Mouse (Mus musculus) liver, embryonic 15.5 days (tissue): ENCODE measurements around the gene Cd209a. TPM values are rescaled to one million over a fixed set of nuclear protein-coding genes. Genes with fewer than 3 reads are reported as not detected.

ENCODE experiments used
- ATAC-seq: fragments of 200-750 bp; cut with Nextera tagmentation; 2 replicates; pipeline ENCODE4 v1.8.0; 2017; ENCODE audit warnings: moderate number of reproducible peaks, mild to moderate bottlenecking, moderate library complexity; ENCODE audit not compliant: insufficient read depth
- H3K27ac ChIP-seq: fragments of 300-500 bp; sonication (generic); replicated peaks from 2 replicates; pipeline ENCODE4 v1.5.1; 2015; ENCODE audit warnings: mild to moderate bottlenecking, inconsistent platforms
- H3K27me3 ChIP-seq: fragments of 300-500 bp; sonication (generic); 2 replicates; pipeline ENCODE4 v1.6.1; 2015; ENCODE audit warnings: mild to moderate bottlenecking, inconsistent platforms
- H3K36me3 ChIP-seq: fragments of 300-500 bp; sonication (generic); replicated peaks from 2 replicates; pipeline ENCODE4 v1.6.1; 2015; ENCODE audit warnings: moderate library complexity, mild to moderate bottlenecking, inconsistent platforms
- H3K4me1 ChIP-seq: fragments of 300-500 bp; sonication (generic); replicated peaks from 2 replicates; pipeline ENCODE4 v1.6.1; 2015; ENCODE audit warnings: inconsistent platforms
- H3K4me2 ChIP-seq: fragments of 300-500 bp; sonication (generic); 2 replicates; pipeline ENCODE4 v1.6.1; 2015; ENCODE audit warnings: moderate library complexity, mild to moderate bottlenecking, inconsistent platforms
- H3K4me3 ChIP-seq: fragments of 300-500 bp; sonication (generic); replicated peaks from 2 replicates; pipeline ENCODE4 v1.5.1; 2015; ENCODE audit warnings: mild to moderate bottlenecking, inconsistent platforms
- H3K9ac ChIP-seq: fragments of 300-500 bp; sonication (generic); 2 replicates; pipeline ENCODE4 v1.6.1; 2015; ENCODE audit warnings: moderate library complexity, mild to moderate bottlenecking, inconsistent platforms
- H3K9me3 ChIP-seq: fragments of 300-500 bp; sonication (generic); replicated peaks from 2 replicates; pipeline ENCODE4 v1.6.1; 2016; ENCODE audit warnings: inconsistent platforms
- WGBS: fragments of 180-500 bp; shearing (Covaris S2); methylation state at CpG from one replicate; pipeline ENCODE4 v1.1.7; 2015; ENCODE audit warnings: mixed read lengths; ENCODE audit not compliant: insufficient replicate concordance; 5-methylcytosine and 5-hydroxymethylcytosine counted together
- microRNA-seq: library from miRNA; unstranded; fragments of <30 nt; microRNA quantifications from one replicate; pipeline ENCODE4, GENCODE M21; 2016
- polyA plus RNA-seq: library from polyadenylated mRNA; unstranded; fragments of >200 nt; fragmentation: Nextera tagmentation; extraction: Ambion mirVana; gene quantifications from 2 replicates; pipeline ENCODE4 v1.2.1, GENCODE M21; 2015

Gene Cd209a
- polyA plus RNA-seq, 1 experiment from 2014 or later: 0.18 TPM

DNA sequence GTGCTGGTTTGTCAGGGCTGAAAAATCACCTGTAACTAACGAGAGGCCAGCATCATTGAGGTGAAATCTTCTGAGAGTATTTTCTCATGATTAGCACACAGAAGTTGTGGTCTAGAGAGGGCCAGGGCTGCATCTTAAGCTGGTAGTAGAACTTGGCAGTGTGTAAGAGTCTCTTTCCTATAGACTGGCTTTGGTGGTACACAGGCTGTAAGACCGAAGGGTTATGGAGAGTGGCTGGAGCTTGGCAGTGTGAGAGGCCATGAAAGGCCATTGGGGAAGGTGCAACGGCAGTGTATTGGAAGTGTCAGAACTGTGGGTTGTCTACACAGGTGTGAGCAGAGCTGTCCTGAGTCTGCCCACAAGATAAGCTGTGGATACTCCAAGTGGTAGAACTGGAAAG, 38.5 kb downstream of the Cd209a start:
- Histone ChIP-seq H3K36me3 (no peaks in the 10 kb centered on the region), H3K27ac (no peak overlapping the region), H3K9ac (no peak overlapping the region), H3K4me2 (no peak overlapping the region), H3K9me3 (no peaks in the 10 kb centered on the region), H3K27me3 (no peaks in the 10 kb centered on the region), H3K4me1 (0 out of 2 replicates have a peak, but pooled peaks cover 4% of the 10 kb centered on the region), H3K4me3 (no peak overlapping the region)
- WGBS: 42% methylated on average over 3 of the region's 3 CpGs
- ATAC-seq: no peak

DNA sequence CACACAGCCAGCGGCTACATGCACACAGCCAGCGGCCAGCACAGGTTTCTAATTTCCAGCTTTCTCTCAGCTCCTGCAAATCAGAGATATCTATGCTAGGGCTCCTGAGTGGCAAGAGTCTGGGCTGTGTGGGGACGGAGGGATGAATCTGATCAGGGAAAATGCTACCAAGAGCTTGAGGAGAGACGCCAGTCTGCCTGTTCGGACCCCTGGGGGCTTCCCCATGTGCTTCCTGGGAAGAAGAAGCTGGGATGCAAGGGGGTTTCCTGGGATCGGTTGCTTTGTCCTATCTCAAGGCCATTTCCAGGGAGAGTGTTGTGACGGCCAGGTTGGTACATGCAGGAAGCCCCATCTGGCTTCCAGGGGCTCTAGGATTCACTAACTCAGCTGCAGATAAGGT, 41.2 kb downstream of the Cd209a start:
- Histone ChIP-seq H3K9me3 (no peaks in the 10 kb centered on the region), H3K4me1 (0 out of 2 replicates have a peak, but pooled peaks cover 4% of the 10 kb centered on the region), H3K36me3 (no peaks in the 10 kb centered on the region), H3K9ac (no peak overlapping the region), H3K4me2 (no peak overlapping the region), H3K27me3 (no peaks in the 10 kb centered on the region), H3K4me3 (no peak overlapping the region), H3K27ac (no peak overlapping the region)
- no peak for ATAC-seq
- 53% methylated on average over 7 of the region's 7 CpGs for WGBS

GRCm38 (mm10) chr8:3705711-3706110, 43.1 kb downstream of the Cd209a start:
- H3K4me2 ChIP-seq: no peak overlapping the region
- 24% methylated on average over 4 of the region's 4 CpGs for WGBS
- no peaks in the 10 kb centered on the region for H3K36me3 ChIP-seq
- no peak overlapping the region for H3K9ac ChIP-seq
- H3K4me3 ChIP-seq: no peak overlapping the region
- 0 out of 2 replicates have a peak, but pooled peaks cover 2% of the 10 kb centered on the region for H3K4me1 ChIP-seq
- ATAC-seq: no peak
- H3K27ac ChIP-seq: no peak overlapping the region
- no peaks in the 10 kb centered on the region for H3K9me3 ChIP-seq
- no peaks in the 10 kb centered on the region for H3K27me3 ChIP-seq

- 85% methylated on average over 1 of the region's 1 CpGs for WGBS
Measured at GRCm38 (mm10) chr8:3701491-3701890, 47.3 kb downstream of the Cd209a start.

GRCm38 (mm10) chr8:3694121-3694520, 54.7 kb downstream of the Cd209a start, which contains the start of gene Fcer2a:
Gene Fcer2a (minus strand): TSS chr8:3694175.
- Histone ChIP-seq H3K36me3 (no peaks in the 10 kb centered on the region), H3K4me3 (no peak within 1 kb of the TSS), H3K27me3 (no peaks in the 10 kb centered on the region), H3K4me2 (no peak within 1 kb of the TSS), H3K9ac (no peak within 1 kb of the TSS), H3K27ac (no peak within 1 kb of the TSS), H3K9me3 (no peaks in the 10 kb centered on the region), H3K4me1 (no peaks in the 10 kb centered on the region)
- WGBS: 61% methylated on average over 3 of the region's 3 CpGs
- ATAC-seq: no peak

More at GRCm38 (mm10) chr8:3701491-3701890, 47.3 kb downstream of the Cd209a start:
- Histone ChIP-seq H3K27ac (no peak overlapping the region), H3K4me2 (no peak overlapping the region), H3K4me3 (no peak overlapping the region), H3K4me1 (no peaks in the 10 kb centered on the region), H3K27me3 (no peaks in the 10 kb centered on the region), H3K9ac (no peak overlapping the region), H3K9me3 (no peaks in the 10 kb centered on the region), H3K36me3 (no peaks in the 10 kb centered on the region)
- no peak for ATAC-seq

Small RNA genes lying within 50 kb of the gene (microRNA-seq; reads per million reads assigned to microRNA genes)
- gene Gm24934: not detected

Other genes with a start within 250 kb of the Cd209a start
- gene Mcoln1, start 248.5 kb downstream of the Cd209a start, polyA plus RNA-seq: 21.4 and 25.0 TPM in 2 replicates
- gene Pnpla6, start 233.6 kb downstream of the Cd209a start, polyA plus RNA-seq: 9.2 and 11.9 TPM in 2 replicates
- gene C330021F23Rik, start 181.0 kb downstream of the Cd209a start, polyA plus RNA-seq: 4.3 and 4.4 TPM in 2 replicates
- 1.7 and 1.9 TPM in 2 replicates for gene Camsap3, start 161.7 kb downstream of the Cd209a start, polyA plus RNA-seq
- 27.3 and 31.0 TPM in 2 replicates for gene Xab2, start 127.7 kb downstream of the Cd209a start, polyA plus RNA-seq
- 49.8 and 72.1 TPM in 2 replicates for gene Pet100, start 127.4 kb downstream of the Cd209a start, polyA plus RNA-seq
- 0.09 and 0.22 TPM in 2 replicates for gene Pcp2, start 123.4 kb downstream of the Cd209a start, polyA plus RNA-seq
- 49.8 and 50.7 TPM in 2 replicates for gene Stxbp2, start 118.0 kb downstream of the Cd209a start, polyA plus RNA-seq
- not detected in 2 replicates for gene Retn, start 93.2 kb downstream of the Cd209a start, polyA plus RNA-seq
- gene Mcemp1, start 83.2 kb downstream of the Cd209a start, polyA plus RNA-seq: 8.2 and 8.9 TPM in 2 replicates
- gene Fcor, start 76.6 kb downstream of the Cd209a start, polyA plus RNA-seq: 2.6 and 3.5 TPM in 2 replicates
- gene Trappc5, start 72.7 kb downstream of the Cd209a start, polyA plus RNA-seq: 13.2 and 15.1 TPM in 2 replicates
- gene Fcer2a, start 54.8 kb downstream of the Cd209a start, polyA plus RNA-seq: 0.05 and 0.08 TPM in 2 replicates
- 6.7 and 9.3 TPM in 2 replicates for gene Clec4g, start 28.3 kb downstream of the Cd209a start, polyA plus RNA-seq
- gene Cd209e, start 105.3 kb upstream of the Cd209a start, polyA plus RNA-seq: not detected in 2 replicates
- gene Cd209d, start 129.6 kb upstream of the Cd209a start, polyA plus RNA-seq: 0.13 TPM in 1 of 2 replicates, not detected in the other
- gene Cd209b, start 177.9 kb upstream of the Cd209a start, polyA plus RNA-seq: not detected in 2 replicates
- 0.09 and 0.14 TPM in 2 replicates for gene Cd209c, start 205.8 kb upstream of the Cd209a start, polyA plus RNA-seq